Mouse (Mus musculus) right cerebral cortex, postnatal 14 days (tissue): ENCODE measurements around the gene Phf13.
"Not testable (repeated sequence)": the region's sequence is repeated elsewhere in the genome, so short reads cannot be mapped to it uniquely, and the experiment has no call there.

Experiments used
- DNase-seq: peaks from one replicate; pipeline ENCODE4 v3.0.0; 2022

Phf13 gene

GRCm38 (mm10) chr4:151996173-151996950, at the start of gene Phf13:
TSS of gene Phf13 (minus strand) at chr4:151996258.
- peak; percentile 99 for DNase-seq

- DNase-seq: no peak
Measured at GRCm38 (mm10) chr4:152044609-152045008, 48.6 kb upstream of the Phf13 start.

GRCm38 (mm10) chr4:152043171-152043570, 47.1 kb upstream of the Phf13 start:
- DNase-seq: no peak

- DNase-seq: no peak
Measured at GRCm38 (mm10) chr4:152041924-152042641, 46.0 kb upstream of the Phf13 start.

- DNase-seq: no peak
Measured at GRCm38 (mm10) chr4:152039831-152040310, 43.8 kb upstream of the Phf13 start.

- peak; percentile 94 for DNase-seq
Measured at GRCm38 (mm10) chr4:152038985-152039830, 43.1 kb upstream of the Phf13 start, which contains the start of gene Nol9. TSS of gene Nol9 (plus strand) at chr4:152039321.

- no peak for DNase-seq
Measured at GRCm38 (mm10) chr4:152038225-152038984, 42.3 kb upstream of the Phf13 start, which contains the start of gene Tas1r1. TSS of gene Tas1r1 (minus strand) at chr4:152038568.

- not testable (repeated sequence) for DNase-seq
Measured at GRCm38 (mm10) chr4:152036464-152036863, 40.4 kb upstream of the Phf13 start.

GRCm38 (mm10) chr4:152032922-152033321, 36.9 kb upstream of the Phf13 start:
- no peak for DNase-seq

- DNase-seq: no peak
Measured at GRCm38 (mm10) chr4:152029997-152030396, 33.9 kb upstream of the Phf13 start.

- DNase-seq: no peak
Measured at GRCm38 (mm10) chr4:152029087-152029486, 33.0 kb upstream of the Phf13 start.

- no peak for DNase-seq
Measured at GRCm38 (mm10) chr4:152028456-152028855, 32.4 kb upstream of the Phf13 start.

- DNase-seq: peak; percentile 95
Measured at GRCm38 (mm10) chr4:152027524-152027923, 31.5 kb upstream of the Phf13 start, which contains the start of gene Zbtb48. TSS of gene Zbtb48 (minus strand) at chr4:152027671.

- DNase-seq: no peak
Measured at GRCm38 (mm10) chr4:152026751-152027508, 30.9 kb upstream of the Phf13 start.

- DNase-seq: no peak
Measured at GRCm38 (mm10) chr4:152024525-152024924, 28.5 kb upstream of the Phf13 start.

- no peak for DNase-seq
Measured at GRCm38 (mm10) chr4:152022506-152022905, 26.4 kb upstream of the Phf13 start.

GRCm38 (mm10) chr4:152021568-152022097, 25.6 kb upstream of the Phf13 start:
- DNase-seq: no peak

- no peak for DNase-seq
Measured at GRCm38 (mm10) chr4:152020024-152020423, 24.0 kb upstream of the Phf13 start.

- no peak for DNase-seq
Measured at GRCm38 (mm10) chr4:152019073-152019472, 23.0 kb upstream of the Phf13 start.

- DNase-seq: no peak
Measured at GRCm38 (mm10) chr4:152013036-152013813, 17.2 kb upstream of the Phf13 start.
